Mouse (Mus musculus): ENCODE data around the gene Myh8. TPM values are rescaled to one million over a fixed set of nuclear protein-coding genes. Genes with fewer than 3 reads are reported as not detected.

The Myh8 gene
- total RNA-seq, 2 experiments from 2014 or later: 1.4 to 1.6 TPM

Other genes with a start within 250 kb of the Myh8 start
- gene Adprm, start 224.5 kb upstream of the Myh8 start, total RNA-seq (2021): 10 to 100 TPM; 21.1 to 23.0 TPM
- 10 to 100 TPM; 10.3 TPM for gene Sco1, start 224.5 kb upstream of the Myh8 start, total RNA-seq (2021)
- under 1 TPM; 0.57 to 0.61 TPM for gene Myh3, start 198.8 kb upstream of the Myh8 start, total RNA-seq (2021)
- gene Myh2, start 106.1 kb upstream of the Myh8 start, total RNA-seq (2021): under 1 TPM; 0.15 to 0.25 TPM
- gene Myh1, start 77.1 kb upstream of the Myh8 start, total RNA-seq (2021): under 1 TPM; 0.10 to 0.17 TPM
- gene Myh4, start 39.1 kb upstream of the Myh8 start, total RNA-seq (2021): under 1 TPM; 0.10 to 0.15 TPM
- under 1 TPM; 0.10 to 0.12 TPM for gene Myh13, start 44.5 kb downstream of the Myh8 start, total RNA-seq (2021)
- 100 to 1,000 TPM; 457 to 462 TPM for gene Gas7, start 178.3 kb downstream of the Myh8 start, total RNA-seq (2021)

Data from layer of hippocampus, adult 18-20 months (tissue).